Mouse (Mus musculus) brain, embryonic 14.5 days (tissue): ENCODE data around the gene Garem2. TPM values are rescaled to one million over a fixed set of nuclear protein-coding genes. Genes with fewer than 3 reads are reported as not detected.

ENCODE experiments used
- DNase-seq: peaks from one replicate; pipeline ENCODE4 v3.0.0-alpha.2; 2011; ENCODE audit warnings: low read depth
- CTCF ChIP-seq: fragments of 200-500 bp; IDR thresholded peaks from 2 replicates; pipeline ENCODE4 v1.5.1; 2012; ENCODE audit warnings: inconsistent platforms, mild to moderate bottlenecking, moderate library complexity, borderline replicate concordance; ENCODE audit not compliant: insufficient read depth, insufficient read length; ENCODE audit errors: extremely low read depth
- POLR2A ChIP-seq: fragments of 200-500 bp; IDR thresholded peaks from 2 replicates; pipeline ENCODE4 v1.6.1; 2012; ENCODE audit warnings: mild to moderate bottlenecking, inconsistent platforms, borderline replicate concordance; ENCODE audit not compliant: poor library complexity, insufficient read depth, insufficient read length, severe bottlenecking; ENCODE audit errors: extremely low read depth
- polyA plus RNA-seq: library from polyadenylated mRNA; depleted of rRNA; stranded (reverse); fragments of >200 nt; gene quantifications from 2 replicates; pipeline ENCODE4 v1.2.3, GENCODE M21; 2012

The Garem2 gene
- polyA plus RNA-seq, 1 experiment: 33.4 TPM

GRCm38 (mm10) chr5:30103340-30103739 is 1.6 kb upstream of the Garem2 start:
- no peak for DNase-seq
- TF ChIP-seq CTCF: no peak

- TF ChIP-seq CTCF (peak; percentile 86), POLR2A (no peak)
- peak; percentile 92 for DNase-seq
Observed at GRCm38 (mm10) chr5:30104339-30104738, 622 bp upstream of the Garem2 start.

GRCm38 (mm10) chr5:30105668-30106300 is 823 bp downstream of the Garem2 start, which contains the start of gene 3110082J24Rik:
Gene 3110082J24Rik, minus strand, starts transcription at chr5:30106086.
- TF ChIP-seq POLR2A (no peak), CTCF (no peak)

GRCm38 (mm10) chr5:30106756-30107155 is 1.8 kb downstream of the Garem2 start:
- TF ChIP-seq CTCF: no peak
- no peak for TF ChIP-seq POLR2A
- no peak for DNase-seq

More at GRCm38 (mm10) chr5:30105668-30106300, 823 bp downstream of the Garem2 start, which contains the start of gene 3110082J24Rik:
- peak; percentile 96 for DNase-seq

GRCm38 (mm10) chr5:30107186-30107585 is 2.2 kb downstream of the Garem2 start:
- DNase-seq: peak; percentile 92
- no peak for TF ChIP-seq CTCF
- no peak for TF ChIP-seq POLR2A

- peak; percentile 66 for DNase-seq
- no peak for TF ChIP-seq POLR2A
- TF ChIP-seq CTCF: no peak
Observed at GRCm38 (mm10) chr5:30107611-30108041, 2.7 kb downstream of the Garem2 start.

GRCm38 (mm10) chr5:30108233-30108632 is 3.3 kb downstream of the Garem2 start:
- DNase-seq: no peak
- TF ChIP-seq CTCF (no peak), POLR2A (no peak)

GRCm38 (mm10) chr5:30109899-30110298 is 4.9 kb downstream of the Garem2 start:
- DNase-seq: no peak
- TF ChIP-seq POLR2A (no peak), CTCF (no peak)

GRCm38 (mm10) chr5:30110371-30111060 is 5.6 kb downstream of the Garem2 start:
- peak; percentile 61 for DNase-seq
- TF ChIP-seq CTCF (no peak), POLR2A (no peak)

GRCm38 (mm10) chr5:30111126-30111525 is 6.2 kb downstream of the Garem2 start:
- peak; percentile 78 for DNase-seq
- TF ChIP-seq POLR2A (no peak), CTCF (peak; percentile 52; the same call in 1 of the 2 replicates)

GRCm38 (mm10) chr5:30111771-30112170 is 6.8 kb downstream of the Garem2 start:
- no peak for DNase-seq

More at GRCm38 (mm10) chr5:30111771-30112170, 6.8 kb downstream of the Garem2 start:
- TF ChIP-seq CTCF (peak; percentile 21; the same call in 1 of the 2 replicates), POLR2A (no peak)
